Mouse (Mus musculus) limb, embryonic 14.5 days (tissue): ENCODE results near the gene Gm37240. TPM values are rescaled to one million over a fixed set of nuclear protein-coding genes. Genes with fewer than 3 reads are reported as not detected.

Experiments
- ATAC-seq: fragments of 200-750 bp; cut with Nextera tagmentation; 2 replicates; pipeline ENCODE4 v1.8.0; 2017; ENCODE audit warnings: low read depth, moderate number of reproducible peaks, moderate TSS enrichment; ENCODE audit not compliant: low FRiP score
- DNase-seq: peaks from one replicate; pipeline ENCODE4 v3.0.0-alpha.2; 2015; ENCODE audit warnings: low spot score
- H3K27ac ChIP-seq: fragments of 300-500 bp; sonication (generic); replicated peaks from 2 replicates; pipeline ENCODE4 v1.5.1; 2014; ENCODE audit warnings: low read depth, mild to moderate bottlenecking, low read length, moderate library complexity, mixed read lengths
- H3K27me3 ChIP-seq: fragments of 300-500 bp; sonication (generic); 2 replicates; pipeline ENCODE4 v1.6.1; 2014; ENCODE audit warnings: low read length, mixed read lengths; ENCODE audit not compliant: control insufficient read depth, insufficient read depth
- H3K36me3 ChIP-seq: fragments of 300-500 bp; sonication (generic); 2 replicates; pipeline ENCODE4 v1.6.1; 2014; ENCODE audit warnings: mild to moderate bottlenecking, low read length, moderate library complexity, mixed read lengths; ENCODE audit not compliant: control insufficient read depth, insufficient read depth
- H3K4me1 ChIP-seq: fragments of 300-500 bp; sonication (generic); 2 replicates; pipeline ENCODE4 v1.6.1; 2014; ENCODE audit warnings: antibody characterized with exemption, low read length, mixed read lengths; ENCODE audit not compliant: control insufficient read depth, insufficient read depth
- H3K4me2 ChIP-seq: fragments of 300-500 bp; sonication (generic); replicated peaks from 2 replicates; pipeline ENCODE4 v1.6.1; 2014; ENCODE audit warnings: low read depth, mild to moderate bottlenecking, low read length, moderate library complexity; ENCODE audit not compliant: severe bottlenecking
- H3K4me3 ChIP-seq: fragments of 300-500 bp; sonication (generic); replicated peaks from 2 replicates; pipeline ENCODE4 v1.5.1; 2014; ENCODE audit warnings: low read length
- H3K9ac ChIP-seq: fragments of 300-500 bp; sonication (generic); 2 replicates; pipeline ENCODE4 v1.6.1; 2014; ENCODE audit warnings: mild to moderate bottlenecking, low read depth, low read length, moderate library complexity; ENCODE audit not compliant: severe bottlenecking
- H3K9me3 ChIP-seq: fragments of 300-500 bp; sonication (generic); 2 replicates; pipeline ENCODE4 v1.6.1; 2016; ENCODE audit warnings: low read length; ENCODE audit not compliant: control insufficient read depth
- POLR2A ChIP-seq: fragments of 200-500 bp; IDR thresholded peaks from 2 replicates; pipeline ENCODE4 v1.8.0; 2012; ENCODE audit warnings: inconsistent platforms, mild to moderate bottlenecking, moderate library complexity, borderline replicate concordance; ENCODE audit not compliant: insufficient read depth, insufficient read length; ENCODE audit errors: extremely low read depth
- WGBS: fragments of 180-500 bp; shearing (Covaris S2); extraction: QIAGEN DNeasy Blood & Tissue Kit; methylation state at CpG from one replicate; pipeline ENCODE4 v1.1.7; 2014; 5-methylcytosine and 5-hydroxymethylcytosine counted together
- polyA plus RNA-seq, 2 experiments: library from polyadenylated mRNA; depleted of rRNA in 1 of 2; stranded (reverse) in 1 of 2; unstranded in 1 of 2; fragments of >200 nt; fragmentation: Nextera tagmentation in 1 of 2; extraction: Ambion mirVana in 1 of 2; gene quantifications; 2 replicates each; pipeline versions ENCODE4 v1.2.1 to v1.2.3; 2012 to 2014

The Gm37240 gene
- polyA plus RNA-seq, 2 experiments, result 2.0 to 13.4 TPM

GRCm38 (mm10) chr3:85666736-85667135 lies 220.6 kb downstream of the Gm37240 start:
- Histone ChIP-seq H3K9me3 (no peaks in the 10 kb centered on the region), H3K9ac (no peak overlapping the region), H3K27me3 (no peaks in the 10 kb centered on the region), H3K36me3 (no peaks in the 10 kb centered on the region), H3K4me2 (no peak overlapping the region), H3K4me3 (no peak overlapping the region), H3K4me1 (no peaks in the 10 kb centered on the region), H3K27ac (no peak overlapping the region)
- WGBS, result 76% methylated on average over 12 of the region's 12 CpGs
- ATAC-seq (no peak), DNase-seq (no peak)
- no peak for TF ChIP-seq POLR2A

- no peak overlapping the region for H3K9ac ChIP-seq
- H3K4me2 ChIP-seq, result no peak overlapping the region
- 84% methylated on average over 3 of the region's 3 CpGs for WGBS
- H3K27ac ChIP-seq, result no peak overlapping the region
- ATAC-seq (no peak), DNase-seq (no peak)
- H3K27me3 ChIP-seq, result no peaks in the 10 kb centered on the region
- no peak overlapping the region for H3K4me3 ChIP-seq
- H3K9me3 ChIP-seq, result no peaks in the 10 kb centered on the region
- TF ChIP-seq POLR2A, result no peak
- no peaks in the 10 kb centered on the region for H3K36me3 ChIP-seq
- no peaks in the 10 kb centered on the region for H3K4me1 ChIP-seq
Measured at GRCm38 (mm10) chr3:85666166-85666565, 221.2 kb downstream of the Gm37240 start.

DNA sequence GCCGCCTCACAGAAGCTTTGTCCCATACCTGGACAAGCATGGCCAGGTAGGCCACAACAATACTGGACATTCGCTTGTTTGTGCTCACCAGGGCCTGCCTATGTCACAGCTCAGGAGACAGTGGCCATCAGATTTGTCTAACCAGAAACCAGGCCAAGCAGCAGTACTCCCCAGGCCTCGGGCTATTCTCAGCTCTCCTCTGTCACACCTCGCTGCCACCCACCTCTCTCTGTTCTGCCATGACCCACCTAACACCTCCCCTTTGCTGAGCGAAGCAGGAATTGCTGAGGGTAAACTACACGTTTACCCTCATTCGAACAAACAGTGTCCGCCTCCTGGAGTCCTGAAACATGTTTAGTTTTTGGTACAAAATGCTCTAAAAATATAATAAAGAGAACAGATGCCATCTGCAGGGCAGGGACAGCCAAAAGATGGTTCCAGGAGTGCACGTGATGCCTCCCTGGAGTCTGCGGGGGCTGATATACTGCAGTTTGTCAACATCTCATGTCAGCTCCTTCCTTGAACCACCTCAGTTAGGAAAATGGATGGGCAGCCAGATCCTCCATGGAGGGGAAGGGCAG lies 222.6 kb downstream of the Gm37240 start:
- no peak overlapping the region for H3K4me3 ChIP-seq
- H3K36me3 ChIP-seq, result no peaks in the 10 kb centered on the region
- H3K27ac ChIP-seq, result no peak overlapping the region
- no peak overlapping the region for H3K4me2 ChIP-seq
- no peaks in the 10 kb centered on the region for H3K27me3 ChIP-seq
- DNase-seq, result no peak
- ATAC-seq, result no peak
- no peaks in the 10 kb centered on the region for H3K9me3 ChIP-seq
- H3K9ac ChIP-seq, result no peak overlapping the region
- WGBS, result 86% methylated on average over 10 of the region's 10 CpGs
- H3K4me1 ChIP-seq, result 0 out of 2 replicates have a peak, but pooled peaks cover 6% of the 10 kb centered on the region
- no peak for TF ChIP-seq POLR2A

DNA sequence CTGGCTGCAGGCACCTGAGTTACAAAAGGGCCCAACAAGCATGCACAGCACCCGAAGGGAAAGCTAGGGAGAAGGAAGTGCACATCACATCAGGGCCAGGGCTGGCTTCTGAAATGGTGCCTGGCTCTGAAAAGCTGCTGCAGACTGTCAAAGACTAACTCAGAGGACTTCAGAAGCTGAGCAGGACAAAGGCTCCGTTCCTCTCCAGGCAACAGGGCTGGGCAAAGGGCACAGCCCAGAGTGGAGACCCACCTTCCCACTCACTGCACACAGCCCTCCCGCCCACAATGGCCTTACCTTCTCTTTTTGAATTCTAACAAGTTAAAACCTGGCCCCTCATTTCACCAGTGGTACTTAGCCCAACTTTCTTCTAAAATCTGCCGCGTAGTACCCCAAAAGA lies 223.5 kb downstream of the Gm37240 start:
- no peaks in the 10 kb centered on the region for H3K36me3 ChIP-seq
- ATAC-seq (no peak), DNase-seq (no peak)
- no peak overlapping the region for H3K9ac ChIP-seq
- no peak for TF ChIP-seq POLR2A
- H3K4me2 ChIP-seq, result no peak overlapping the region
- no peak overlapping the region for H3K4me3 ChIP-seq
- H3K4me1 ChIP-seq, result 0 out of 2 replicates have a peak, but pooled peaks cover 6% of the 10 kb centered on the region
- H3K9me3 ChIP-seq, result no peaks in the 10 kb centered on the region
- WGBS, result 87% methylated on average over 5 of the region's 5 CpGs
- no peak overlapping the region for H3K27ac ChIP-seq
- no peaks in the 10 kb centered on the region for H3K27me3 ChIP-seq

DNA sequence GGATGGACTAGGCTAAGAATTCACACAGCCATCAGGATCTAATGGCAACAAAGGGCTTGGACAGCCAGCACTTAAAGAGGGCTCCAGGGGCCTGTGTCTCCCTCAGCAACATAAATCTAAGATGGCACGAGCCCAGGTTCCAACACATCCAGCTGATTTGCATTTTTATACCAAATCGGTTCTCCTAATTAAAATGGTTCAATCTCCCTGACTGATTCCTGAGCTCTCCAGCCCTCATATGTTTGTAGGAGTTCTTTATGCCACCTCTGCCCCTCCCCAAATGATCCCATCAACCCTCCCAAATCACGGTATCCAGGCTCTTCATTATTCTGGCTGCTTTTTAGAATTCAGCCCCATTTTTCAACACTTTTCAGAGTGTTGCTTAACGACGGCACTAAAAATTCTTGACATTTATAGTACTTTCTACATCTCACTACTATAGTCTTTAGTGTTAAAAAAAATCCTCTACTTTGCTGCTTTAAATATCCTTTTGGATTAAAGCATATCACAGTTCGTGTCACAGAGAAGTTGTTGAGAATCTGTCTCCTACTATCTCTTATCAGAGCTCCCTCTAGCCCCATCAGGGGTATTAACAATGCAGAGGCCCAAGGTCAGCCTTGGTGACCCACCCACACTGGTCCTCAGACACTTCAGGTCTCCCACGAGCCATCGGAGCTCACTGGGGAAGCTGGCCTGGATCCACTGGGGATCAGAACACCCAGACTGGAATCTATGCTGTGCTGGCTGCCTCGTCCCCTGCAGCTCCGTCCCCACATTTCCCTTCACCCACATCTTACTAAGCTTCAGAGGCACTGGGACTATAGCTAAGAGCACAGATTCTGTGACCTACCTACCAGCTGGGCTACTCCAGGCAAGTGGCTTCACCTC lies 225.1 kb downstream of the Gm37240 start:
- H3K4me1 ChIP-seq, result 0 out of 2 replicates have a peak, but pooled peaks cover 6% of the 10 kb centered on the region
- TF ChIP-seq POLR2A, result no peak
- 69% methylated on average over 10 of the region's 10 CpGs for WGBS
- DNase-seq, result no peak
- no peaks in the 10 kb centered on the region for H3K36me3 ChIP-seq
- no peaks in the 10 kb centered on the region for H3K9me3 ChIP-seq
- H3K9ac ChIP-seq, result no peak overlapping the region
- H3K27me3 ChIP-seq, result no peaks in the 10 kb centered on the region
- ATAC-seq, result no peak
- H3K27ac ChIP-seq, result no peak overlapping the region
- no peak overlapping the region for H3K4me3 ChIP-seq
- no peak overlapping the region for H3K4me2 ChIP-seq
